Mouse (Mus musculus): ENCODE results near the gene Cbfa2t2.
A peak's percentile ranks its signal among the peaks of the same experiment; 100 is the strongest.

- TF ChIP-seq CTCF (IDR thresholded peaks at IDR 0.05; ENCODE audit: low read depth), result peak; percentile 28
- no peak for TF ChIP-seq EP300 (optimal IDR thresholded peaks at IDR 0.05)
Measured at GRCm38 (mm10) chr2:154410355-154410754, 25.9 kb upstream of the Cbfa2t2 start.

Data from stomach, postnatal 0 days (tissue).